Mouse (Mus musculus) left cerebral cortex, postnatal 25 days (tissue): Measurements from ENCODE around the gene Mettl7a2. TPM values are rescaled to one million over a fixed set of nuclear protein-coding genes. Genes with fewer than 3 reads are reported as not detected.
"Not testable (repeated sequence)": the region's sequence is repeated elsewhere in the genome, so short reads cannot be mapped to it uniquely, and the experiment has no call there.

Experiments used
- DNase-seq, 2 experiments: peaks; one replicate each; pipeline ENCODE4 v3.0.0; 2022; ENCODE audit warnings: low spot score in 2 of 2, mixed read lengths in 1 of 2
- intact Hi-C: fragments of 180-260 bp; cut with DNase I; formaldehyde crosslinking; loops from one replicate; pipeline ENCODE4 v1.15.1; 2025
- total RNA-seq, 2 experiments: library from RNA; stranded (reverse); gene quantifications; 2 replicates each; pipeline ENCODE4 v1.2.3; 2021

Mettl7a2 gene
- total RNA-seq, 2 experiments from 2014 or later = 0.27 to 0.30 TPM

- intact Hi-C loops = loop anchor here (5.0 kb wide), 1 partner anchor 35 kb away; no protein-coding TSS in a partner anchor
- not testable (repeated sequence) for DNase-seq
Observed at GRCm38 (mm10) chr15:100332077-100332961, 20.7 kb upstream of the Mettl7a2 start.

- no peak for DNase-seq
- intact Hi-C loops = loop anchor here (5.0 kb wide), 1 partner anchor 33 kb away; no protein-coding TSS in a partner anchor
Observed at GRCm38 (mm10) chr15:100334629-100335028, 18.4 kb upstream of the Mettl7a2 start, which contains the start of gene Mettl7a3. TSS of gene Mettl7a3 (plus strand) at chr15:100334929.

- intact Hi-C loops, DNase-seq: not testable (repeated sequence)
Observed at GRCm38 (mm10) chr15:100337328-100337727, 15.7 kb upstream of the Mettl7a2 start.

GRCm38 (mm10) chr15:100337847-100338246, 15.2 kb upstream of the Mettl7a2 start:
- intact Hi-C loops = loop anchor here (1.0 kb wide), 1 partner anchor 30 kb away; no protein-coding TSS in a partner anchor
- DNase-seq = peak; percentile 26 to 39

DNA sequence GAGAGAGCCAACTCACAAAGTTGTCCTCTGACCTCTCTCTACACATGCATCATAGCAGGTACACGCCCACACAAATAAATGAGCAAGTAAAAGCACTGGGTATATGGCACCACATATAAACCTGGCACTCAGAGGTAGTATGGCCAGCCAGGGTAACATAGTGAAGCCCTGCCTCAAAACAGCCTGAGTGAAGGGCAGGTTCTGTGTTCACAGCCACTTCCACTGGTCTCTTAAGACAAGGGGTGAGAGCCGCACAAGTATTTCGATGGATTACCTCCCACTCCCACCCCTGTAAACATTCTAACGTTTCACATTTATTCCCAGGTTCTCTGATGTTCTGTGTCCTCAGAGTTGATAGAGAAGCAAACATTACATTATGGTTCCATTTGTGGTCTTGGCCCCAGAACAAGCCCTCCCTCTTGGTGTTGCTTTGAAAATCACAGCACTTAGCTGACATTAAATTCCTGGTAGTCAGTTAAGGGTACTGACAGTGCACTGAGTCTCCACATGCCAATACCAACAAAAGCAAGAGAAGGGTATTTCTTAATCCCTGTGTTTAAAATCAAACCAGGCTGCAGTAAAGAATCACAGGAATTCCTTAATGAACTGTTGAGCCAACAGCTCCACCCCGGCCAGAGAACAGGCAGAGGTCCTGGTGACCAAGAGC, 11.6 kb upstream of the Mettl7a2 start:
- DNase-seq, intact Hi-C loops: not testable (repeated sequence)

DNA sequence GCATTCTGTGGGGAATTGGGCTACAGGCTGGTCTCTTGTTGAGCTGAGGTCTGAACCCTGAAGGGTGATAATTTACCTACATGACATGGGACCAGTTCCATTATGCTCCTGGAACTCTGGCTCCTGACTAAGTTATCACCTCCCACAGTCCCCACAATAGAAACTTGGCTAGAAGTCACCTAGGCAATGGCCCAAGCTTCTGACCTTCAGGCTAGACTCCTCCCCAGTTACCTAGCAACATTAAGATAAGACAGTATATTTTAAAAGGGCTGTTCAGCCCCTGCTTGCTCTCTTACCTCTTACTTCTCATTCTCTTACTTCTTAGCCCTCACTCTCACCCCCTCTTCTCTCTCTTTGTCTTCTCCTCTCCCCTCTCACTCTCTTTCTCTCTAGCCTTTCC, 7.5 kb upstream of the Mettl7a2 start:
- intact Hi-C loops = no loop called here
- no peak for DNase-seq

GRCm38 (mm10) chr15:100346761-100347160, 6.2 kb upstream of the Mettl7a2 start:
- intact Hi-C loops = no loop called here
- no peak for DNase-seq

DNA sequence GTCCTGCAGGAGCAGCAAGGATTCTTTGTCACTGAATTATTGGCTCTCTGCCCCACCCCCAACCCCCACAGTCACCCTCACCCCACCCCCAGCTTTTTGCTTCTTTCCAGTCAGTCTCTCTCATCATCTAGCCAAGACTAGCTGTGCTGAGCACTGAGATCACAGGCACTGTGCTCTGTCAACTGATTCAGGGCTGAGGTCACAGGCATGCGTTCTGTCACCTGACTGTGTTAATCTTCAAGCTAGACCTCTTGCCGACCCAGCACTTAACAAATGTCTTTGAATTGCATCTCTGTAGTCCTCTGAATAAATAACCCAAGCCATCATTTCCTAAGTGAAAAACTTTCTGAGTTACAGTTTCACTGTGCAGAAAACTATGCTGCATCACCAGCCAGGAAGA, 3.5 kb upstream of the Mettl7a2 start:
- DNase-seq = no peak
- intact Hi-C loops = no loop called here

DNA sequence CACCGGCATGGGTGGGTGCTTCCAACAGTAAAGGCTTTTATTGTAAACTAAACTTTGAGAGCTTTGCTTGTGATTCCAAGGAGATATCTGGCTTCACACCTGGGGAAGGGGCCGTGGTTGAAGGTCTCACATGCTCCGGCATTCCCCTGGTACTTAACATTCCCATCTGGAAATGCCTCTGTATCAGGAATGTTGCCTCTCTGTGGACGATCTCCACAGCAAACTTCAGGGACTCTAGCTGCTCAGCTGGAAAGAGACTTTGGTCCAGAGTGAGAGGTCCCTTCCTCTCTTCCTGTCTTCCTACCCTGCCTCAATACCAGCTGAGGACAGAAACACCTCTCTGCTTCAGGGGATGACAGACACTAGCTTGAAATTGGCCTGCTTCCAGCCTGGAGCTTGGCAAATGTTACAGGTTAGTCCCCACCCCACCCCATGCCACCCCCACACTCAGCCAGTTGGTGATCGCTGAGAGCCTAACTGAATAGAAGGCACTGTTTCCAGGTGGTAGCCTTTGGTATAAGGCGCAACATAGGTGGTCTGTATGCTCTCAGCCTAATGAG, 1.4 kb upstream of the Mettl7a2 start:
- intact Hi-C loops = no loop called here
- no peak for DNase-seq

- DNase-seq, intact Hi-C loops: not testable (repeated sequence)
Observed at GRCm38 (mm10) chr15:100353399-100353798, 399 bp downstream of the Mettl7a2 start.

GRCm38 (mm10) chr15:100355876-100356275, 2.9 kb downstream of the Mettl7a2 start:
- DNase-seq = no peak

DNA sequence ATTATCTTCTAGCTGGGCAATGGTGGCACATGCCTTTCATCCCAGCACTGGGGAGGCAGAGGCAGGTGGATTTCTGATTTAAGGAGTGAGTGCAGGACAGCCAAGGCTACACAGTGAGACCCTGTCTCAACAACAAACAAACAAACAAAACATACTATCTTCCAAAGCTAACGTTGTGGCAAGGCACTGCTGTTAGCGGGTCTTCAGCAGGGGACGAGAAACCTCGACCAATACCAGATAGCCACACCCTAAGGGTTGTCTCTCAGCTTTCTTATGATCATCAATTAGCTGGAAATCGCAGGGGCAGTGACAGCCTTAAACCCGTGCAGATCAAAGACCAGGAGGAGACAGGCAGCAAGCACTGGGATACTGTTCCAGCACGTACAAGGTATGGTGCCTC, 11.2 kb downstream of the Mettl7a2 start, which contains the start of gene Higd1c:
Gene Higd1c, plus strand, starts transcription at position 301 of the 400 bp plus-strand sequence.
- no peak for DNase-seq
- intact Hi-C loops = no loop called here

More at GRCm38 (mm10) chr15:100355876-100356275, 2.9 kb downstream of the Mettl7a2 start:
- intact Hi-C loops = no loop called here

- intact Hi-C loops = loop anchor here (5.0 kb wide), 1 partner anchor 34 kb away; the partner anchor contains the start of gene Mettl7a3
- DNase-seq = not testable (repeated sequence)
Observed at GRCm38 (mm10) chr15:100365967-100366366, 13.0 kb downstream of the Mettl7a2 start.

DNA sequence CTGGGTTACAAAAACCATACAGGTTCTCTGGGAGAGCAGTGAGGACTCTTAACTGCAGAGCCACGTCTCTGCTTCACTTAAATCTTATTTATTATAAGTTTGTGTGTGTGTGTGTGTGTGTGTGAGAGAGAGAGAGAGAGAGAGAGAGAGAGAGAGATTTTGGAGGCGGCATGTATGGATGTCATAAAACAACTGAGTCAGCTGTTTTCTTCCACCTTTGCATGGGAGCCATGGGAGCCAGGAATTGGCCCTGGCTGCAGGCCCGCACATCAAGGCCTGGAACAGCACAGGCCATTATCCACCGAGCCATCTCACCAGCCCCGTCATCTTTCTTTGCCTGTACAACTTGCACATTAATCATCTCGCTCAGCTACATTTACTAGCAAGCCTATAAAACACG, 14.1 kb downstream of the Mettl7a2 start:
- DNase-seq = no peak
- intact Hi-C loops = loop anchor here (5.0 kb wide), 1 partner anchor 35 kb away; the partner anchor contains the start of gene Mettl7a3

GRCm38 (mm10) chr15:100375066-100375465, 22.1 kb downstream of the Mettl7a2 start:
- DNase-seq = peak; percentile 72 to 85
- intact Hi-C loops = no loop called here

DNA sequence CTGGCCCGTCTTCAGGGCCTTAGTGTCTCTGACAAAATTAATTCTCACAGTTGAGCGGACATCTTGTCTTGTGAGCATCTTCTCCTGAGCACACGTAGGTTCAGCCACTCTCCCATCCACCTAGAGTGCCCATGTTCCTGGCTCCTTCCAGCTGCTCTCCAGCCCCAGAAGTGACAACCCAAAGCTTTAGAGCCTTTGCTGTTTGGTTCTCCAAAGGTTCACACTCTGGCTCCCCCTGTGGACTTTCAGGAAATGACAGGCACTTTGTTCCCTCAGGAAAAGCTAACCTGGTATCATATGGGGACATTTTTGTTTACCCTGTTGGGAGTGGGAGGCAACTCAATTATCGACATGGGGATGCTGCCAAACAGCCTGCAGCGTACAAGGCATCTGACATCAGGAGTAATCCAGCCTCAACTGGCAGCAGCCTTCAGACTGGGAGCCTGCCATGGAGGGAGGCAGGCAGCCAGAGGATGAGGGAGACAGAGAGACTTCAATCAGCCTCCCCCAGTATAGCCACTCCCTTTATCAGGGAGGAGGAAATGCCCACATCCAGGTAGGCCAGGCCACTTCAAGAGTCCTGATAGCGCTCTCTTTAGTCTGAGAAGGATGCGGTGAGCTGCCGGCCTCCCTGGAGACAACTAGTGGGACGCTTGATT, 25.0 kb downstream of the Mettl7a2 start:
- DNase-seq = peak in 1 of 2 experiments; percentile 15
- intact Hi-C loops = not testable (repeated sequence)

DNA sequence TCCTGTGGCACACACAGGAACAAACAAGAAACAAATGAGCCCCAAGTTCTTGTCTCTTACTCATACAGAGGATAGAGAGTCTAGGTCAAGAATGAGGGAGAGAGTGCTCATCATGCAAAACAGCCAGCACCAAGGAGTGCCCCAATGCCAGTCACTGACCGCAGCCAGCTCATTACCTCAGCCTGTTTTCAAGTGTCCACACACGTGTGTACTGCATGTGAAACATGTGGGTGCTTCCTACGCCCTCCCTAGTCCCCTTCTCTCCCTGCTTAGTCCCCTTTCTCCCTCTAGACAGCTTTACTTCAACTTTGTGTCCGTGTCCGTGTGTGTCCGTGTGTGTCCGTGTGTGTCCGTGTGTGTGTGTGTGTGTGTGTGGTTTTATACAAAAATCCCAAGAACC, 26.7 kb downstream of the Mettl7a2 start:
- intact Hi-C loops = no loop called here
- DNase-seq = no peak

DNA sequence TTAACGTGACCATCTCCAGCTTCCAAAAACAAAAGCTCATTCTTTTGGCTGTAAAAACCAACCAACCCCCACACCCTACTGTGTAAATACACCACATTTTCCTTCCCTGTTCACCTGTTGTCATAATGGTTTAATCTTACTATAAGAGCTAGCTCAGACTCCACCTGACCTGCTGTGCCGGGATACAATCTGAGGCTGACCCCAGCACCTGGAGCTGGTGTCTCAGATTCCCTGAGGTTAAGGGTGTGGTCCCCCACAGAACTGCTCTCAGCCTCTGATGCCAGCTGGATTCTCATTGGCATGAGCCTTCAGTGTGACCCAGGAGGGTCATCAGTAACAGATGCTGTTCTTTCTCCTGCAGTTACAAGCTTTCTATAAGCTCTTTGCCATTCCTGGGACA, 27.1 kb downstream of the Mettl7a2 start:
- intact Hi-C loops = no loop called here
- DNase-seq = no peak

GRCm38 (mm10) chr15:100385705-100386104, 32.7 kb downstream of the Mettl7a2 start:
- no peak for DNase-seq
- intact Hi-C loops = loop anchor here (5.0 kb wide), 1 partner anchor 72 kb away; no protein-coding TSS in a partner anchor
